Mouse (Mus musculus) ES-CJ7 (cell line): Measurements from ENCODE around the gene 9930111J21Rik1.
A peak's percentile ranks its signal among the peaks of the same experiment; 100 is the strongest.
"Not testable (repeated sequence)": the region's sequence is repeated elsewhere in the genome, so short reads cannot be mapped to it uniquely, and the experiment has no call there.

ENCODE experiments used
- DNase-seq: peaks from one replicate; pipeline ENCODE4 v3.0.0; 2011; ENCODE audit warnings: low read depth, low spot score

Gene 9930111J21Rik1

DNA sequence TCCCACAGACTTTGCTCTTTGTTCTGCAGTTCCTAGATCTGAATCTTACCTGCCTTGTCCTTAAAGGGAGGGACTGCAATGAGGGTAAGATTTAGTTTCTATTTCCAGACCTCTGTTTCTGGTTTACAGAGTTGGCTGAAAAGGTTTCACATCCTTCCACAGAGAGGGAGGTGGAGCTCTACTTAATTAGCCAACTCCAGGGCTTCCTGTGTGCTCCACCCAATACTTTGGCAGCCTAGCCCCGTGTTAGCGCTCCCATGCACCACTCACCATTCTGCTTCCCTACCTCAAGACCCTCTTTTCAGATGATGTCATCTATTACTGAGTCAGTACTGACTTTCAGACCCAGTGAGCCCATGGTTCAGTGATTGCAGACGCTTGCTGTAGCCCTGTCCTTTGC, at the start of gene 9930111J21Rik1:
Gene 9930111J21Rik1 (minus strand): TSS at position 148 of the 400 bp plus-strand sequence.
- not testable (repeated sequence) for DNase-seq

DNA sequence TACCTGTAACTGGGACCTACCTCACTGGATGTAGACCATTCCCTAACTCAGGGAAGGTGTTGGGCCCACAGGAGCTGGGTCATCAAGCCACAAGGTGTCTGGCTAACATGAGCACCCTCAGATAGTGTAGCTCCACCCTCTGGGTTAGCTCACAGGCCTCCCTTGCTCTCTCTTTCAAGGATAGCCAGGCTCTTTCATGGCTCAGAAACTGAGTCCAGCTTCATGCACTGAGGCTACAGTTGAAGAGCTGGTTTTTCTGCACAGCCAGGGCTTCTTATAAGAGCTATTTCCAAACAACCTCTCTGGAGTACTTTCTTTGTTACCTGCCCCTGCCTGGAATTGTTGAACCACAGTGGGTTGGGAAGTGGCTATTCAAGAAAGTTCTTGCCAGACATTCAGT, 32.9 kb upstream of the 9930111J21Rik1 start:
- DNase-seq: not testable (repeated sequence)

- not testable (repeated sequence) for DNase-seq
Measured at GRCm38 (mm10) chr11:49006785-49007184, 27.6 kb upstream of the 9930111J21Rik1 start.

DNA sequence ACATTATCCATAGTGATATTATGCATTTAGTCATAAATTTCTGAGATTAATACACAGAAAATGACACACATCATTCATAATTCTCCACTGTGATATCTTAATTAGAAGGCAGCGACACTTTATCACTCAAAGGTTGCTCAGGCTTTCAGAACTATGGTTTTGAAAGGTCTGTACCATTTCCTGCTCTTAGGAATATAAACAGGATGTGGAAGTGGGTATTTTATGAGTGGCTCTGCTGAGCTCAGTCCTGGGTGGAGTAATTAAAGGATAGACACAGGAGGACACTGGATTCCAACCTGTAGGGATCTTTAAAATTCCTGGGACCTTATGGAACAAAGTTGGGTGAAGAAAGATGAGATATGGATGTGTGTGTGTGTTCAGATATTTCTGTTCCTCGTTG, 27.1 kb upstream of the 9930111J21Rik1 start:
- DNase-seq: not testable (repeated sequence)

DNA sequence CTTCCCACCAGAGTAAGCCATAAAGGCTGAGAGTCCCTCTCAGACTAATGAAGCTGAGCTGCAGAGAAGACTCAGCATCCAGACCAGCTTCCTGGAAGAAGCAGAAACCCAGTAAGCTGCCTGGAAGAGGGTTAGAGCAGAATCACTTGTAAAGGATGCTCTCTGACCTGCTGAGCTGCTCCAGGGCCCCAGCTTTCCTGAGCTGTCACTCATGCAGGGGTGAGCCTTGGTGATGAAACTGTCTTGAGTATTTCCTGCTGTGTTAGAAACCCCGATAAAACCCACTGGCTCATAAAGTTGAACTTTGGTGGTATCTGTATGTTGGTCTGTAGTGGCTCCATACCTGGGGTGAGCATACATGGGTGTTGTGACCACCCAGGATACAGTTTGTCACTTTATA, 21.2 kb upstream of the 9930111J21Rik1 start:
- not testable (repeated sequence) for DNase-seq

- DNase-seq: not testable (repeated sequence)
Measured at GRCm38 (mm10) chr11:48994018-48994417, 14.8 kb upstream of the 9930111J21Rik1 start, which contains the start of gene Tgtp1. TSS of gene Tgtp1 (minus strand) at chr11:48994172.

GRCm38 (mm10) chr11:48993296-48993695, 14.1 kb upstream of the 9930111J21Rik1 start:
- not testable (repeated sequence) for DNase-seq

- DNase-seq: peak; percentile 21
Measured at GRCm38 (mm10) chr11:48991740-48992520, 12.7 kb upstream of the 9930111J21Rik1 start, which contains the start of gene Gm12185. TSS of gene Gm12185 (minus strand) at chr11:48992226.

DNA sequence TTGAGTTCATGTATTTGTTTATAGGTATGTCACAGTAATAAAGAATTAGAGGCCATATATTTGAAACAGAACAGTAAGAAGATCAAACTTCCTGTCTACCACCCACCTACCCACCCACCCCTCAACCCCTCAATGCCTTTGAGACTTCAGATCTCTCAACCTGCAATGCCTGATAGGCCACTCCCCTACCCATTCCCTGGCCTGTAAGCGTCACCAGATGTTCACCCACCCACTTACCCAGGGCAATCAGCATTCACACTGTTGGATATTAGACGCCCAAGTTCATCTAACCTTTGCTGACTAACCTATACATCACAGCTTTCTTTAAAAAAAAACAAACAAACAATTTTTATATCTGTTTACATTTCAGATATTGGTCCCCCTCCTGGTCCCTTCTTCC, 10.8 kb upstream of the 9930111J21Rik1 start:
- not testable (repeated sequence) for DNase-seq

DNA sequence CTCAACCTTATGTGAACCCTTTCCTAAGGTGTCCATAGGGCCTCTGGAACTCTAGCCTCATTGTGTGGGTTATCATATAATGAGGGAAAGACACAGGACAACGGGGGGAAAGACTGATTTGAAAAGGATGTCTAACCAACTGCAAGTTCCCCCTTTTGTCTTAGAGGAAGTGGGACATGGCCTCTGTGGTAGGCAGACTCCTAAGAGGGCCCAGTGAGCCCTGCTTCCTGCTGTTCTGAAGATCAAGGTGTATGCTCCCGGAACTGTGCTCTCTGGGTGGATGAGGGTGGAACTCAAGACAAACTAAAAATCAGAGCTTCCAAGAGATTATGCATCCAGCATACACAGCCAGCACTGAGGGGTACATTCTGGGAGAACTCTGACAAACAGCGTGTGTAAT, 9.0 kb upstream of the 9930111J21Rik1 start:
- DNase-seq: not testable (repeated sequence)

- DNase-seq: not testable (repeated sequence)
Measured at GRCm38 (mm10) chr11:48982848-48983247, 3.6 kb upstream of the 9930111J21Rik1 start.

DNA sequence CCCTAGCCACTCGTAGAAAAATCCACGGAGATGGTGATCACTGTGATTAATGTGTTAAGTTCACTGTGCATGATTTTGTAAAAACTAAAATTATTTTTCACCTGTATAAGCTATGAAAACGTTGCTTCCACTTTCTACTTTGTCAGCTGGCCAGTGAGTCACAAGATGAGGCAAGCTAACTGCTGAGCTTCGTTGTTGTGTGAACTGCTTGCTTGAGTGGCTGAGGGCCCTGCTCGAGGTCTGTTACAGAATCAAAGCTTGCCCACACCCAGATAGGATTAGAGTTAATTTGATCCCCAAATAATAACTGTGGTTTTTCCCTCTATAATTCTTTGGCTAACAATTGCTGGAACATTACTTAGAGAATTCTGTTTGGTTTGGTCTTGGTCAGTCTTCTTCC, 854 bp upstream of the 9930111J21Rik1 start:
- not testable (repeated sequence) for DNase-seq

- DNase-seq: not testable (repeated sequence)
Measured at GRCm38 (mm10) chr11:48978240-48978939, 808 bp downstream of the 9930111J21Rik1 start, which contains the start of gene Olfr56. TSS of gene Olfr56 (plus strand) at chr11:48978889.

DNA sequence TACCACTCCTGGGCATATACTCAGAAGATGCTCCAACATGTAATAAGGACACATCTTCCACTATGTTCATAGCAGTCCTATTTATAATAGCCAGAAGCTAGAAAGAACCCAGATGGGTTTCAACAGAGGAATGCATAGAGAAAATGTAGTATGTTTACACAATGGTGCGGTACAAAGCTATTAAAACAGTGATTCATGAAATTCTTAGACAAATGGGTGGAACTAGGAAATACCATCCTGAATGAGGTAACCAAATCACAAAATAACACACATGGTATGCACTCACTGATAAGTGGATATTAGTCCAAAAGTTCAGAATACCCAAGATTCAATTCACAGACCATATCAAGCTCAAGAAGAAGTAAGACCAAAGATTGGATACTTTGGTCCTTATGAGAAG, 4.5 kb downstream of the 9930111J21Rik1 start:
- not testable (repeated sequence) for DNase-seq

- not testable (repeated sequence) for DNase-seq
Measured at GRCm38 (mm10) chr11:48946090-48946489, 33.1 kb downstream of the 9930111J21Rik1 start, which contains the start of gene Psme2b. TSS of gene Psme2b (minus strand) at chr11:48946190.

- not testable (repeated sequence) for DNase-seq
Measured at GRCm38 (mm10) chr11:48939286-48939685, 39.9 kb downstream of the 9930111J21Rik1 start.

DNA sequence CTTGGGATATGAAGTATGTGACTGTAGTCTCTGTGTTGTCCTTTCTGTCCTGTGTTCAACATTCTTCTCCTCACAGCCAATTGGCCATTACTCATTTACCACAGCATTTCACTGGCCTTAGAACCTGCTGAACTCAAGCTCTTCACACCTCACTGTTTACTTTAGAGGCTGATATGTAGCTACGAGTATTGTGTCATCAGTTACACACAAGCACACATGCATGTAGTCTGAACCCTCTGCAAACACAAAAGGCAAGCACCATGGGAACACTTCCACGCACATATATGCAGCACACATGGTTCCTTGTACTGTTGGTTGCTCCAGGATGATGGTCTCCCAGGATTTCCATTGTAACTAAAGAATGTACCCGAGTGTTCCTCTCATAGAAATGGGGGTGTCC, 43.9 kb downstream of the 9930111J21Rik1 start:
- DNase-seq: not testable (repeated sequence)

GRCm38 (mm10) chr11:48933923-48934322, 45.3 kb downstream of the 9930111J21Rik1 start:
- DNase-seq: not testable (repeated sequence)

DNA sequence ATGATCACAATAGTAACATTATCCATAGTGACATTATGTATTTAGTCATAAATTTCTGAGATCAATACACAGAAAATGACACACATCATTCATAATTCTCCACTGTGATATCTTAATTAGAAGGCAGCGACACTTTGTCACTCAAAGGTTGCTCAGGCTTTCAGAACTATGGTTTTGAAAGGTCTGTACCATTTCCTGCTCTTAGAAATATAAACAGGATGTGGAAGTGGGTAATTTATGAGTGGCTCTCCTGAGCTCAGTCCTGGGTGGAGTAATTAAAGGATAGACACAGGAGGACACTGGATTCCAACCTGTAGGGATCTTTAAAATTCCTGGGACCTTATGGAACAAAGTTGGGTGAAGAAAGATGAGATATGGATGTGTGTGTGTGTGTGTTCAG, 45.8 kb downstream of the 9930111J21Rik1 start:
- DNase-seq: not testable (repeated sequence)

GRCm38 (mm10) chr11:48928068-48928467, 51.1 kb downstream of the 9930111J21Rik1 start:
- not testable (repeated sequence) for DNase-seq

GRCm38 (mm10) chr11:48926437-48926836, 52.8 kb downstream of the 9930111J21Rik1 start:
- DNase-seq: not testable (repeated sequence)

- DNase-seq: not testable (repeated sequence)
Measured at GRCm38 (mm10) chr11:48923818-48924217, 55.4 kb downstream of the 9930111J21Rik1 start.
